Mouse (Mus musculus) left cerebral cortex, postnatal 10 days (tissue): ENCODE data around the gene Gm8024. TPM values are rescaled to one million over a fixed set of nuclear protein-coding genes. Genes with fewer than 3 reads are reported as not detected.
A peak's percentile ranks its signal among the peaks of the same experiment; 100 is the strongest.
"Not testable (repeated sequence)": the region's sequence is repeated elsewhere in the genome, so short reads cannot be mapped to it uniquely, and the experiment has no call there.

Experiments used
- DNase-seq, 2 experiments: peaks; one replicate each; pipeline ENCODE4 v3.0.0; 2021 to 2022; ENCODE audit warnings: low spot score in 2 of 2, mixed read lengths in 1 of 2; ENCODE audit errors: extremely low spot score in 1 of 2
- intact Hi-C: fragments of 180-260 bp; cut with DNase I; formaldehyde crosslinking; loops from one replicate; pipeline ENCODE4 v1.15.1; 2025
- total RNA-seq, 2 experiments: library from RNA; stranded (reverse); gene quantifications; 2 replicates each; pipeline ENCODE4 v1.2.3; 2021

Gm8024 gene
- total RNA-seq = not detected

- DNase-seq, intact Hi-C loops: not testable (repeated sequence)
Measured at GRCm38 (mm10) chr14:42524182-42524581, at the start of gene Gm8024. TSS of gene Gm8024 (minus strand) at chr14:42524282.

GRCm38 (mm10) chr14:42543170-42543701 is 19.2 kb upstream of the Gm8024 start:
- intact Hi-C loops = not testable (repeated sequence)

GRCm38 (mm10) chr14:42542316-42543169 is 18.5 kb upstream of the Gm8024 start:
- intact Hi-C loops, DNase-seq: not testable (repeated sequence)

More at GRCm38 (mm10) chr14:42543170-42543701, 19.2 kb upstream of the Gm8024 start:
- peak; percentile 24 to 32 for DNase-seq

- intact Hi-C loops, DNase-seq: not testable (repeated sequence)
Measured at GRCm38 (mm10) chr14:42502249-42502648, 21.8 kb downstream of the Gm8024 start, which contains the start of gene Gm8020. TSS of gene Gm8020 (minus strand) at chr14:42502349.

Other genes starting within 250 kb of the Gm8024 start
- gene Gm9611, start 226.9 kb downstream of the Gm8024 start, total RNA-seq = not detected
- not detected for gene Gm7995, start 214.1 kb downstream of the Gm8024 start, total RNA-seq
- not detected for gene Gm8005, start 84.6 kb downstream of the Gm8024 start, total RNA-seq
- gene Gm8011, start 60.4 kb downstream of the Gm8024 start, total RNA-seq = not detected
- not detected for gene Gm8020, start 21.9 kb downstream of the Gm8024 start, total RNA-seq
- gene Gm17124, start 75.6 kb upstream of the Gm8024 start, total RNA-seq = not detected
- gene Gm3633, start 117.6 kb upstream of the Gm8024 start, total RNA-seq = not detected
- not detected for gene Gm10378, start 131.7 kb upstream of the Gm8024 start, total RNA-seq
- gene Gm3015, start 244.5 kb upstream of the Gm8024 start, total RNA-seq = not detected